Mouse (Mus musculus): ENCODE results near the gene Mybpc1.
"Not testable (repeated sequence)": the region's sequence is repeated elsewhere in the genome, so short reads cannot be mapped to it uniquely, and the experiment has no call there.

The Mybpc1 gene

DNA sequence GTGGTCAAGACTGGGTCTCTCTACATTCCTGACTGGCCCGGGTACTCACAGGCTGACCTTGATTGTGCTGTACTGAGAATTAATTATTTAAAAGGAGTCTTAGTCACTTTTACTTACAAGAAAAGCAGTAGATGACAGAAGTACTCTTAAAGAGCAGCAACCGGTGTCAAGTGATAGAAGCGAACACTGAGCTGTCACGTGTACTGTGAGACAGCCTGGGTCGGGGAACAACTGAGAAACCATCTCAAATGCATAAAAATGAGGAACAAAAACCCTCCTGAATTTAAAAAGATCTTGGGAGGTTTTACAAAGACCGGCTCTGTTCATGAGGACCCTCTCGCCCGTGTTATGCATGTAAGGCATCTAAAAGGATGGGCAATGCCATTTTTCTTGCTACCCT, 112.3 kb downstream of the Mybpc1 start:
- no peak for DNase-seq (ENCODE audit: low read depth)

DNA sequence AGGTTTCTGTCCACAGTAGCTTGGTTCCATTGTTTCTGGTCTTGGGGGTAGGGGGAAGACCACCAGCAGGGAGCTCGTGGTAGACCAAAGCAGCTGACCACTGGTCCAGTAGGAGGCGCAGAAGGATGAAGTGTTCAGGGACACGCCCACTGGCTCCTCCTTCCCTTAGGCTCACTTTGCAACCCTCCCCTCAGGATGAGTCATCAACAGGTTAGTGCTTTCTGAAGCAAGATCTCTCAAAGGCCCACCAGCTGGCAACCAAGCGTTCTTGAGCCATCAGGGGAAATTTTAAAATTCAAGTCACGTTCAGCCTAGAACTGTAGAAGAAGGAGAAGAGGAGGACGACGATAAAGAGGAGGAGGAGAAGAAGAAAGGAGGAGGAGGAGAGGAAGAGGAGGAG, 113.3 kb downstream of the Mybpc1 start:
- peak; percentile 63 for DNase-seq (ENCODE audit: low read depth)

- no peak for DNase-seq (ENCODE audit: low read depth)
Observed at GRCm38 (mm10) chr10:88488629-88489028, 116.3 kb downstream of the Mybpc1 start.

DNA sequence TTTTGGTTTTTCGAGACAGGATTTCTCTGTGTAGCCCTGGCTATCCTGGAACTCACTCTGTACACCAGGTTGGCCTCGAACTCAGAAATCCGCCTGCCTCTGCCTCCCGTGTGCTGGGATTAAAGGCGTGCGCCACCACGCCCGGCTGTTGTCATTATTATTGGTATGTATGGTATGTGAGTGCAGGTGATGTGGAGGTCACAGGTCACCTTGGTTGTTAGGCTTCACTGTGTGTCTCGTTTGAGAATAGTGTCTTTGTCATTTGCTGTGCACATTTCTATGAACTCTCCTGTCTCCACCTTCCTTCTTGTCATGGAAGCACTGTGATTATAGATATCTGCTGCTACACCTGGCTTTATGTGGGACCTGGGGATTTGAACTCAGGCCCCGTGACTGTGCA, 122.1 kb downstream of the Mybpc1 start:
- not testable (repeated sequence) for DNase-seq (ENCODE audit: low read depth)
